Mouse (Mus musculus) G1E (cell line): ENCODE results near the gene Asb15. TPM values are rescaled to one million over a fixed set of nuclear protein-coding genes. Genes with fewer than 3 reads are reported as not detected.
A peak's percentile ranks its signal among the peaks of the same experiment; 100 is the strongest.

Source experiments
- ATAC-seq: 2 replicates; pipeline ENCODE4 v1.8.0; 2016; ENCODE audit warnings: mild to moderate bottlenecking; ENCODE audit not compliant: insufficient number of reproducible peaks, poor library complexity, low FRiP score, severe bottlenecking; ENCODE audit errors: extremely low read depth
- DNase-seq: peaks from one replicate; pipeline ENCODE4 v3.0.0; 2012; ENCODE audit warnings: low spot score
- H3K27me3 ChIP-seq: 2 replicates; pipeline ENCODE4 v1.6.1; 2012; ENCODE audit warnings: mild to moderate bottlenecking, low read length, inconsistent platforms; ENCODE audit not compliant: insufficient read depth
- H3K36me3 ChIP-seq: replicated peaks from 2 replicates; pipeline ENCODE3; 2012; ENCODE audit warnings: mild to moderate bottlenecking, inconsistent platforms
- H3K4me1 ChIP-seq: 2 replicates; pipeline ENCODE4 v1.6.1; 2012; ENCODE audit warnings: low read depth, low read length, inconsistent platforms, mixed read lengths; ENCODE audit not compliant: insufficient read depth
- H3K4me3 ChIP-seq: 2 replicates; pipeline ENCODE4 v1.5.1; 2012; ENCODE audit warnings: low read depth, mild to moderate bottlenecking, inconsistent platforms, low read length, moderate library complexity, mixed read lengths
- H3K9me3 ChIP-seq: replicated peaks from 2 replicates; pipeline ENCODE4 v1.6.1; 2012; ENCODE audit warnings: inconsistent platforms
- CTCF ChIP-seq: IDR thresholded peaks from 2 replicates; pipeline ENCODE4 v1.5.1; 2012; ENCODE audit warnings: low read depth, low read length, inconsistent platforms, mixed read lengths
- GATA1 ChIP-seq: IDR thresholded peaks from 2 replicates; pipeline ENCODE4 v1.6.1; 2012; ENCODE audit warnings: borderline replicate concordance, low read length, inconsistent platforms, mixed read lengths
- GATA2 ChIP-seq: IDR thresholded peaks from 2 replicates; pipeline ENCODE4 v1.6.1; 2012; ENCODE audit warnings: low read depth, low read length, inconsistent platforms, borderline replicate concordance
- POLR2AphosphoS5 ChIP-seq: IDR thresholded peaks from 2 replicates; pipeline ENCODE4 v1.6.1; 2012; ENCODE audit warnings: low read depth, low read length, inconsistent platforms; ENCODE audit not compliant: insufficient replicate concordance
- TAL1 ChIP-seq: conservative IDR thresholded peaks from 2 replicates; pipeline ENCODE4 v1.6.1; 2012; ENCODE audit warnings: low read depth, low read length, inconsistent platforms, mixed read lengths
- polyA plus RNA-seq: library from polyadenylated mRNA; stranded (reverse); fragments of >175 nt; gene quantifications from 2 replicates; pipeline ENCODE4 v1.2.3, GENCODE M21; 2012
- total RNA-seq, 2 experiments: library from RNA; stranded (forward) in 1 of 2; stranded (reverse) in 1 of 2; fragments of 200-1000 nt in 1 of 2; fragments of >200 nt in 1 of 2; fragmentation: Nextera tagmentation in 1 of 2; gene quantifications; 2 replicates each; pipeline ENCODE4 v1.2.3; 2014 to 2017

The Asb15 gene
- total RNA-seq (2014; fragmentation: Nextera tagmentation): not detected in 2 replicates
- total RNA-seq (2017): 0.05 and 0.06 TPM in 2 replicates
- not detected in 2 replicates for polyA plus RNA-seq

GRCm38 (mm10) chr6:24528064-24528243, at the start of gene Asb15:
TSS of gene Asb15 (plus strand) at chr6:24528144.
- ATAC-seq: no peak; the same call in 1 of the 2 replicates
- no peak for TF ChIP-seq TAL1
- no peak for TF ChIP-seq GATA1
- no peak for TF ChIP-seq CTCF
- TF ChIP-seq POLR2AphosphoS5: no peak
- no peak for TF ChIP-seq GATA2
- peaks cover 40% of the 10 kb centered on the region for H3K4me1 ChIP-seq
- H3K9me3 ChIP-seq: no peaks in the 10 kb centered on the region
- no peaks in the 10 kb centered on the region for H3K27me3 ChIP-seq
- H3K4me3 ChIP-seq: peak within 1 kb of the TSS; percentile 98
- no peak for DNase-seq
- peaks cover 27% of the 10 kb centered on the region for H3K36me3 ChIP-seq

DNA sequence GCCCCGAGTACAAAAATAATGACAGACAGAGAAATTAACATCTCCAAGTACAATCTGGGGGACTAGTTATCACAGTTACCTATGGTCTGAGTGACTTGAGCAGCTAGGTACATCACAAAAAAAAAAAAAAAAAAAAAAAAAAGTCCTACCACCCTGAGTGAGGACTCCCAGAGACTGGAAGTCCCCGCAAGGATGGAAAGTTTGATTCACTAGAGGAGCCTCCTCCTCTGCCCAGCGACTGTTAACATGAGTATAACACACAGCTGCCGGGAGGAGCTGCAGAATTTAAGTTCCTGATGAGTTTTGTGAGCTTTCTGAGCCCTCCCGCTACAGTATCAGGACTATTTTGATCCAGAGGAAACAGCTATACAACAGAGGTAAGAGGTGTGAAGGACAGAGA, 41.4 kb upstream of the Asb15 start:
- no peaks in the 10 kb centered on the region for H3K9me3 ChIP-seq
- no peaks in the 10 kb centered on the region for H3K36me3 ChIP-seq
- peaks cover 5% of the 10 kb centered on the region for H3K27me3 ChIP-seq
- H3K4me3 ChIP-seq: no peak overlapping the region
- H3K4me1 ChIP-seq: no peaks in the 10 kb centered on the region
- ATAC-seq (no peak), DNase-seq (no peak)
- TF ChIP-seq POLR2AphosphoS5 (no peak), GATA1 (no peak), GATA2 (no peak), CTCF (no peak), TAL1 (no peak)

- TF ChIP-seq GATA1 (no peak), POLR2AphosphoS5 (no peak), GATA2 (no peak), CTCF (no peak), TAL1 (no peak)
- Histone ChIP-seq H3K36me3 (no peaks in the 10 kb centered on the region), H3K4me3 (no peak overlapping the region), H3K4me1 (no peaks in the 10 kb centered on the region), H3K27me3 (no peaks in the 10 kb centered on the region; the same call in 1 of the 2 replicates), H3K9me3 (no peaks in the 10 kb centered on the region)
- DNase-seq (peak; percentile 2), ATAC-seq (no peak)
Measured at GRCm38 (mm10) chr6:24490341-24490740, 37.6 kb upstream of the Asb15 start.

DNA sequence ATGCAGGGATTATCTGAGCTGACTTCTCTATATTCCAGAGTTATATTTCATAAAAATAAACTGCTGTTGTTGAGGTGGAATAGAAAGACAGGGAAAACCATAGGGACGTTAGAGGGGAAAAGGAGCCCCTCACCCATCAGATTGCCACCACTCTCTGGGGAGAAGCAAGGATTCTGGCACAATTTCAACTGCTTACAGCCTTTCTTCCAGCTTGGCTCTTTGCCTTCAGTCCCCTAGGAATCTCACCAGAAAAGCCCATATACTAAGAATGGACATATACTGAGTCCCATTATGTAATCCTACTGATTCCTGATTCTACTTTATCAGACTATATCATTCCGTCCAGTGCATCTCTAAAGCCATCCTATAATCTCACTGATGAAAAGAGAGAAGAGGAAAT, 23.8 kb upstream of the Asb15 start:
- Histone ChIP-seq H3K27me3 (peaks cover 10% of the 10 kb centered on the region), H3K36me3 (no peaks in the 10 kb centered on the region), H3K9me3 (no peaks in the 10 kb centered on the region), H3K4me1 (no peaks in the 10 kb centered on the region), H3K4me3 (no peak overlapping the region)
- no peak for ATAC-seq
- TF ChIP-seq TAL1 (no peak), GATA2 (no peak), GATA1 (no peak), CTCF (no peak), POLR2AphosphoS5 (no peak)
- no peak for DNase-seq

DNA sequence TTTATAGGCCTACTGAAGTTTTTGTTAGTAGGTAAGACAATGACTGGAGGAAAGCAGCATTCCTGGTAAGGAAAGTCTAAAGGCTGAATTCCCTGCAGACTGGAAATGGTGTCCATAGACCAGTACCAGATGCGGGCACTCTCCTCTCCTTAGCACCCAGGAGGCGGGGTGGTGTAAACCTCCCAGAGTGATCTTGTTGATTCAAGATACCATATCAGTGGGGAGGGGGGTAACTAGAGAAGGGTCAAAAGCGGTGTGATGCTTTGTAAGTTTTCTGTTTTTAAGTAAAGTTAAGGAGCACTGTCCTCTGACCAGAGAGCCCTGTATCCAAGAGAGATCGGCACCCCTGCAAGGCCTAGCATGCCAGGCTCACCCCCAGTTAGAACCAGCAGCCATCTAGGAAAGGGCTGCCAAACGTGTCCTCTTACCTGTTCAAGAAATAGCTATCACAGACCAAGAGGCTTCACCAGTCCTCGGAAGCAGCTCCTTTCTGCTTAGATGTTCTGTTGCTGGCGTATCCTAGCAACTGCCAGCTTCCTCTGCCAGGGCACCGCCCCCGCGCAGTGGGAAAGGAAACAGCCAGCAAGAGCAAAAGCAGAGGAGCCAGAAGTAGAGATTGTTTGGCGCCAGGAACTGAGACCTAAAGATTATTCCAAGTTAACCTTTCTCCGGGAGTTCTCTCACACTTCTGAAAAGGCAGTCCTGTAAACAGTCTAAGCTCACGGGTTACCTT, 13.2 kb upstream of the Asb15 start, which contains the start of gene Iqub:
Gene Iqub (minus strand): TSS at position 516 of the 733 bp plus-strand sequence.
- no peak within 1 kb of the TSS for H3K4me3 ChIP-seq
- H3K36me3 ChIP-seq: peaks cover 22% of the 10 kb centered on the region
- no peaks in the 10 kb centered on the region; the same call in 1 of the 2 replicates for H3K27me3 ChIP-seq
- no peak for ATAC-seq
- DNase-seq: no peak
- TF ChIP-seq GATA1 (no peak), TAL1 (no peak), POLR2AphosphoS5 (no peak), GATA2 (no peak), CTCF (no peak)
- H3K4me1 ChIP-seq: peaks cover 3% of the 10 kb centered on the region; the same call in 1 of the 2 replicates
- H3K9me3 ChIP-seq: no peaks in the 10 kb centered on the region

DNA sequence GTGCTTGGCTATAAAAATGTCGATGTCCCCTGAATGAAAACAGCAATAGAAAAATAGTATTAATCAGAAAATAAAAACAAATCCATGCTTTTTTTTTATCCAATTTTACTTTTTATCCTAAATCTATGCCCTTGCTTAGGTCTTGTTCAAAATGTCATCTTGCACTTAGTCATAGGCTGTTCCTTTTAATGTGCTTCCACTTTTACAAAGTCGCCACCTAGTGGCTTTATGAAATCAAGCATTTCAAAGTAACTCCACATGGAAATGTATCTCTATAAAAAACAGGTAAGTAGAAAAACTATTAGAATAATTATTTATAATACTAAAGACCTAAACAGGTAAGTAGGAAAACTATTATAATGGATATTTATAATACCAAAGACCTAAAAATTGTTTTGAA, 11.7 kb upstream of the Asb15 start:
- ATAC-seq (0 out of 2 replicates have a peak, but pooled peaks have one; percentile 28), DNase-seq (no peak)
- TF ChIP-seq TAL1 (no peak), GATA1 (no peak), GATA2 (no peak), CTCF (no peak), POLR2AphosphoS5 (no peak)
- no peaks in the 10 kb centered on the region for H3K9me3 ChIP-seq
- H3K27me3 ChIP-seq: no peaks in the 10 kb centered on the region; the same call in 1 of the 2 replicates
- peaks cover 3% of the 10 kb centered on the region; the same call in 1 of the 2 replicates for H3K4me1 ChIP-seq
- H3K4me3 ChIP-seq: no peak overlapping the region
- peaks cover 34% of the 10 kb centered on the region for H3K36me3 ChIP-seq

GRCm38 (mm10) chr6:24525705-24526104, 2.2 kb upstream of the Asb15 start:
- no peaks in the 10 kb centered on the region for H3K27me3 ChIP-seq
- H3K4me3 ChIP-seq: peak overlapping the region; percentile 51; the same call in 1 of the 2 replicates
- no peak for TF ChIP-seq POLR2AphosphoS5
- H3K36me3 ChIP-seq: peaks cover 48% of the 10 kb centered on the region
- peaks cover 44% of the 10 kb centered on the region for H3K4me1 ChIP-seq
- no peak for ATAC-seq
- no peaks in the 10 kb centered on the region for H3K9me3 ChIP-seq
- DNase-seq: no peak
